Mouse (Mus musculus): ENCODE data around the gene Dcun1d2.

DNA sequence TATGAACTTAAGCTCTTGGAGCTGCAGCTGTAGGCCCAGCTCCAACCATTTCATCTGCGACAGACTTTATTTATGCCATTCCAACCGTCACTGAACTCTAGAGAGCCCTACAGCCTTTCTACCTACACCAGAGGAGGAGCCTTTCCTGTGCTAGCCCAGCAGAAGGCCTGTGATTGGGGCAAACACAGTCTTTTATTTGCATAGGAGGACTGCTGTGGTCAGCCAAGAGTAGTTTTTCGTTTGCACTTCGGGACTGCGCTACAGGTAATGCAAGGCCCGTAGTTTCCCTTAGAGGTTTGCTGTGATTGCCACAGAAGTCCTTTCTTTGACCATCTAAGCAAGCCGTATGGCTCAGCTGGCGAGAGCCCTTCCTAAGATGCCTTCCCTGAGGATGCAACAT is 71.5 kb downstream of the Dcun1d2 start:
- no peak for TF ChIP-seq CTCF (IDR thresholded peaks at IDR 0.05; ENCODE audit: extremely low read depth, insufficient read depth, insufficient read length, insufficient replicate concordance)
- no peak for TF ChIP-seq POLR2A (IDR thresholded peaks at IDR 0.05; ENCODE audit: low read depth, low read length)
